Mouse (Mus musculus) kidney, adult 2 months (tissue): ENCODE measurements around the gene Phf5a. TPM values are rescaled to one million over a fixed set of nuclear protein-coding genes. Genes with fewer than 3 reads are reported as not detected.
A peak's percentile ranks its signal among the peaks of the same experiment; 100 is the strongest.
"Not testable (repeated sequence)": the region's sequence is repeated elsewhere in the genome, so short reads cannot be mapped to it uniquely, and the experiment has no call there.

Experiments used
- DNase-seq: peaks from one replicate; pipeline ENCODE4 v3.0.0; 2021
- H3K27ac ChIP-seq: fragments of 200-500 bp; 2 replicates; pipeline ENCODE4 v1.5.1; 2012; ENCODE audit warnings: low read depth, low read length, control low read depth, inconsistent platforms; ENCODE audit not compliant: insufficient read depth
- H3K27me3 ChIP-seq: fragments of 200-500 bp; replicated peaks from 2 replicates; pipeline ENCODE4 v1.6.1; 2012; ENCODE audit warnings: mild to moderate bottlenecking, moderate library complexity, low read length, inconsistent platforms; ENCODE audit not compliant: control insufficient read depth, insufficient read depth
- H3K36me3 ChIP-seq: fragments of 200-500 bp; 2 replicates; pipeline ENCODE4 v1.6.1; 2012; ENCODE audit warnings: mild to moderate bottlenecking, moderate library complexity, low read length, inconsistent platforms; ENCODE audit not compliant: control insufficient read depth, insufficient read depth
- H3K4me1 ChIP-seq: fragments of 200-500 bp; 2 replicates; pipeline ENCODE4 v1.6.1; 2011; ENCODE audit warnings: low read length; ENCODE audit not compliant: control insufficient read depth, insufficient read depth
- H3K4me3 ChIP-seq: fragments of 200-500 bp; 2 replicates; pipeline ENCODE4 v1.5.1; 2011; ENCODE audit warnings: mild to moderate bottlenecking, low read depth, low read length, control low read depth; ENCODE audit not compliant: insufficient read depth
- CTCF ChIP-seq: fragments of 200-500 bp; conservative IDR thresholded peaks from 2 replicates; pipeline ENCODE4 v1.5.1; 2011; ENCODE audit warnings: low read depth, mild to moderate bottlenecking, control low read depth, low read length, moderate library complexity, mixed read lengths; ENCODE audit not compliant: insufficient read depth, insufficient read length
- POLR2A ChIP-seq: fragments of 200-500 bp; IDR thresholded peaks from one replicate; pipeline ENCODE4 v1.6.1; 2011; ENCODE audit warnings: low read depth, low read length, control low read depth
- WGBS: fragments of 180-500 bp; shearing (Covaris S2); methylation state at CpG from one replicate; pipeline ENCODE4 v1.1.7; 2018; 5-methylcytosine and 5-hydroxymethylcytosine counted together
- polyA plus RNA-seq: library from polyadenylated mRNA; depleted of rRNA; stranded (reverse); fragments of >200 nt; gene quantifications from 2 replicates; pipeline ENCODE4 v1.2.3, GENCODE M21; 2012

Gene Phf5a
- polyA plus RNA-seq, 1 experiment: 47.4 TPM

- H3K4me3 ChIP-seq: no peak overlapping the region
- TF ChIP-seq POLR2A: no peak
- no peak for TF ChIP-seq CTCF
- H3K4me1 ChIP-seq: peaks cover 6% of the 10 kb centered on the region; the same call in 1 of the 2 replicates
- no peaks in the 10 kb centered on the region for H3K27me3 ChIP-seq
- H3K36me3 ChIP-seq: peaks cover 2% of the 10 kb centered on the region
- no peak for DNase-seq
- H3K27ac ChIP-seq: no peak overlapping the region
- 52% methylated on average over 5 of the region's 5 CpGs for WGBS
These were observed 44.0 kb upstream of the Phf5a start for GRCm38 (mm10) chr15:81915663-81916062.

GRCm38 (mm10) chr15:81914668-81915067 is 43.0 kb upstream of the Phf5a start:
- Histone ChIP-seq H3K27ac (no peak overlapping the region), H3K36me3 (peaks cover 2% of the 10 kb centered on the region), H3K4me3 (no peak overlapping the region), H3K27me3 (no peaks in the 10 kb centered on the region), H3K4me1 (peaks cover 6% of the 10 kb centered on the region; the same call in 1 of the 2 replicates)
- no peak for TF ChIP-seq POLR2A
- no peak for TF ChIP-seq CTCF
- no peak for DNase-seq
- WGBS: 80% methylated on average over 5 of the region's 5 CpGs

- 55% methylated on average over 2 of the region's 2 CpGs for WGBS
- DNase-seq: no peak
- no peaks in the 10 kb centered on the region for H3K27me3 ChIP-seq
- H3K27ac ChIP-seq: no peak overlapping the region
- no peaks in the 10 kb centered on the region for H3K4me1 ChIP-seq
- peaks cover 2% of the 10 kb centered on the region for H3K36me3 ChIP-seq
- H3K4me3 ChIP-seq: no peak overlapping the region
- TF ChIP-seq CTCF (no peak), POLR2A (no peak)
These were observed 40.8 kb upstream of the Phf5a start for GRCm38 (mm10) chr15:81912498-81912897.

GRCm38 (mm10) chr15:81908767-81909166 is 37.1 kb upstream of the Phf5a start:
- not testable (repeated sequence) for H3K27me3 ChIP-seq, H3K4me3 ChIP-seq, H3K4me1 ChIP-seq, H3K27ac ChIP-seq, H3K36me3 ChIP-seq, DNase-seq
- WGBS: 88% methylated on average over 4 of the region's 4 CpGs

GRCm38 (mm10) chr15:81907953-81908352 is 36.2 kb upstream of the Phf5a start:
- no peaks in the 10 kb centered on the region for H3K27me3 ChIP-seq
- 86% methylated on average over 8 of the region's 8 CpGs for WGBS
- DNase-seq: no peak
- peaks cover 4% of the 10 kb centered on the region for H3K36me3 ChIP-seq
- no peak overlapping the region for H3K27ac ChIP-seq
- TF ChIP-seq CTCF: no peak
- TF ChIP-seq POLR2A: no peak
- H3K4me1 ChIP-seq: no peaks in the 10 kb centered on the region
- H3K4me3 ChIP-seq: no peak overlapping the region

- 40% methylated on average over 2 of the region's 2 CpGs for WGBS
- H3K27me3 ChIP-seq: no peaks in the 10 kb centered on the region
- TF ChIP-seq POLR2A (no peak), CTCF (peak; percentile 62)
- no peak overlapping the region for H3K4me3 ChIP-seq
- H3K27ac ChIP-seq: no peak overlapping the region
- peaks cover 5% of the 10 kb centered on the region for H3K36me3 ChIP-seq
- H3K4me1 ChIP-seq: no peaks in the 10 kb centered on the region
- peak; percentile 73 for DNase-seq
These were observed 33.2 kb upstream of the Phf5a start for GRCm38 (mm10) chr15:81904939-81905338.

- WGBS: 48% methylated on average over 2 of the region's 2 CpGs
- peaks cover 12% of the 10 kb centered on the region; the same call in 1 of the 2 replicates for H3K4me1 ChIP-seq
- no peak for DNase-seq
- no peak overlapping the region for H3K4me3 ChIP-seq
- no peak overlapping the region for H3K27ac ChIP-seq
- TF ChIP-seq POLR2A (no peak), CTCF (no peak)
- H3K36me3 ChIP-seq: peaks cover 10% of the 10 kb centered on the region
- H3K27me3 ChIP-seq: no peaks in the 10 kb centered on the region
These were observed 27.0 kb upstream of the Phf5a start for GRCm38 (mm10) chr15:81898751-81899150.

- Histone ChIP-seq H3K27ac (no peak overlapping the region), H3K27me3 (no peaks in the 10 kb centered on the region), H3K4me3 (no peak overlapping the region), H3K4me1 (peaks cover 12% of the 10 kb centered on the region; the same call in 1 of the 2 replicates), H3K36me3 (peaks cover 10% of the 10 kb centered on the region)
- peak; percentile 71 for DNase-seq
- WGBS: 65% methylated on average over 5 of the region's 5 CpGs
- TF ChIP-seq POLR2A: no peak
- TF ChIP-seq CTCF: no peak
These were observed 26.0 kb upstream of the Phf5a start for GRCm38 (mm10) chr15:81897607-81898285.
